Mouse (Mus musculus) lung, adult 2 months (tissue): ENCODE measurements around the gene Rpl23. TPM values are rescaled to one million over a fixed set of nuclear protein-coding genes. Genes with fewer than 3 reads are reported as not detected.

ENCODE experiments used
- DNase-seq: peaks from one replicate; pipeline ENCODE4 v3.0.0; 2022
- H3K4me1 ChIP-seq: fragments of 200-500 bp; 2 replicates; pipeline ENCODE4 v1.6.1; 2011; ENCODE audit warnings: low read length; ENCODE audit not compliant: control insufficient read depth, insufficient read depth
- H3K4me3 ChIP-seq: fragments of 200-500 bp; replicated peaks from 2 replicates; pipeline ENCODE3; 2011; ENCODE audit warnings: low read depth, mild to moderate bottlenecking, control low read depth, low read length; ENCODE audit errors: extremely low read depth
- CTCF ChIP-seq: fragments of 200-500 bp; IDR thresholded peaks from 2 replicates; pipeline ENCODE4 v1.5.1; 2011; ENCODE audit warnings: mild to moderate bottlenecking, low read length, control low read depth; ENCODE audit not compliant: insufficient read depth
- POLR2A ChIP-seq: fragments of 200-500 bp; IDR thresholded peaks from 2 replicates; pipeline ENCODE4 v1.6.1; 2011; ENCODE audit warnings: low read depth, mild to moderate bottlenecking, control low read depth, low read length, borderline replicate concordance; ENCODE audit errors: extremely low read depth
- WGBS: fragments of 180-500 bp; shearing (Covaris S2); methylation state at CpG from one replicate; pipeline ENCODE4 v1.1.7; 2018; 5-methylcytosine and 5-hydroxymethylcytosine counted together
- polyA plus RNA-seq: library from polyadenylated mRNA; depleted of rRNA; stranded (reverse); fragments of >200 nt; gene quantifications from 2 replicates; pipeline ENCODE4 v1.2.3, GENCODE M21; 2012

Gene Rpl23
- polyA plus RNA-seq, 1 experiment = 95.5 TPM

GRCm38 (mm10) chr11:97775808-97776496 is 6.3 kb downstream of the Rpl23 start, which contains the start of gene 1700001P01Rik:
TSS of gene 1700001P01Rik (minus strand) at chr11:97775918.
- no peak within 1 kb of the TSS for H3K4me3 ChIP-seq
- TF ChIP-seq CTCF (no peak), POLR2A (no peak)
- peaks cover 7% of the 10 kb centered on the region; the same call in 1 of the 2 replicates for H3K4me1 ChIP-seq
- WGBS = 47% methylated on average over 17 of the region's 17 CpGs
- no peak for DNase-seq

- TF ChIP-seq POLR2A = no peak
- TF ChIP-seq CTCF = no peak
- no peak for DNase-seq
- H3K4me3 ChIP-seq = no peak overlapping the region
- WGBS = 77% methylated on average over 13 of the region's 13 CpGs
- peaks cover under 1% of the 10 kb centered on the region; the same call in 1 of the 2 replicates for H3K4me1 ChIP-seq
Observed at GRCm38 (mm10) chr11:97775186-97775585, 7.1 kb downstream of the Rpl23 start.

GRCm38 (mm10) chr11:97771410-97771809 is 10.8 kb downstream of the Rpl23 start:
- WGBS = 72% methylated on average over 14 of the region's 14 CpGs
- H3K4me1 ChIP-seq = no peaks in the 10 kb centered on the region
- DNase-seq = no peak
- H3K4me3 ChIP-seq = no peak overlapping the region
- TF ChIP-seq POLR2A = no peak
- no peak for TF ChIP-seq CTCF

DNA sequence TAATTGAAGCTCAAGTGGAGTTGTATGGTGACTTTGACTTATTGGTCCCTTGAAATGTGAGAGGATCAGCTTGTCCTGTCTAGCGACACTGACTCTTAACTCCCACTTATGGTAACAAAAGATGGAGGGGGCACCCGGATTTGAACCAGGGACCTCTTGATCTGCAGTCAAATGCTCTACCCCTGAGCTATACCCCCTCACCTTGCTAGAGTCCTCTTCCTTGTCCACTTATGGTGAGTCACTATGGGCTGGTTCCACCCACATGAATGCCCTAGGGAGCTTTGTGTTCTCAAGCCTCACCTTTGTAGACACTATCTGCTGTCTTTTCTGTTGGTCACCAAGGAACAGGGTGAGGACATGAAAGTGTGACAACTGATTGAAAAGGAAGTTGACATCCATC is 12.5 kb downstream of the Rpl23 start:
- WGBS = 33% methylated on average over 2 of the region's 2 CpGs
- no peak overlapping the region for H3K4me3 ChIP-seq

GRCm38 (mm10) chr11:97766154-97766881 is 15.9 kb downstream of the Rpl23 start, which contains the start of gene Cwc25:
TSS of gene Cwc25 (minus strand) at chr11:97766556.
- TF ChIP-seq POLR2A (peak; percentile 98), CTCF (no peak)
- WGBS = under 1% methylated on average over 38 of the region's 38 CpGs
- peak; percentile 96 for DNase-seq
- peaks cover 6% of the 10 kb centered on the region for H3K4me1 ChIP-seq
- peak within 1 kb of the TSS; percentile 99 for H3K4me3 ChIP-seq

More for the DNA sequence above, 12.5 kb downstream of the Rpl23 start:
- TF ChIP-seq CTCF (no peak), POLR2A (no peak)
- no peak for DNase-seq
- H3K4me1 ChIP-seq = peaks cover 6% of the 10 kb centered on the region

DNA sequence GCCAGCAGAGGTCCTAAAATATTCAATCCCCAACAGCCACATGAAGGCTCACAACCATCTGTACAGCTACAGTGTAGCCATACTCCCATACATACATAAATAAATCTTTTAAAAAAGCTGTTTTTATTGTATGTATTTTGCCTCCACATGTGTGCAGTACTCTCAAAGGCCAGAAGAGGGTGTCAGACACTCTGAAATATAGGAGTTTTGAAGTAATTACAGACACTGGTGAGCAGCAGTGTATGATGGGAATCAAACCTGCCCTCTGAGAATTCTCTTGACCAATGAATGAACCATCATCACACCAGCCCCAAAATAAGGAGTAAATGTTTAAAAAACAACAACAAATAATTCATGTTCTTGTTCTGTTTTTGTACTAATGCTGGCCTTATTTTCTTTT is 20.6 kb downstream of the Rpl23 start:
- DNase-seq = no peak
- Histone ChIP-seq H3K4me3 (no peak overlapping the region), H3K4me1 (peaks cover 6% of the 10 kb centered on the region)
- TF ChIP-seq CTCF = no peak
- TF ChIP-seq POLR2A = no peak

DNA sequence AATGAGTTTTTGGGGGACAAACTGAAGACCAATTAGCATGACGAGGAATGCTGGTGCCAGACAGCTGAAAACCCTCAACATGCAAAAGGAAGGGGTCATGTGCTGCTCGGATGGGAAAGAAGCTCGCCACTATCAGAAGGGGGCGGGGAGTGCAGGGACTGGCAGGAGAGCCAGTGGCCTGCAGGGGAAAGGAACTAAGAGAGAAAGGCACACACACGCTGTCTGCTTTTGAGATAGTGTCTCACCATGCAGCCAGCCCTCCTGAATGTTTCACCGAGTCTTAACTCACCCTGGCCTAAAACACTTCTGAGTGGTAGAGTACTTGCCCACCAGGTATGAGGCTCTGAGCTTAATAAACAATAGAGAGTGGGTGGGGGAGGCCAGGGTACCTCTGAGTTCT is 23.3 kb downstream of the Rpl23 start:
- 76% methylated on average over 6 of the region's 6 CpGs for WGBS
- TF ChIP-seq CTCF (no peak), POLR2A (no peak)
- no peak overlapping the region for H3K4me3 ChIP-seq
- no peak for DNase-seq
- no peaks in the 10 kb centered on the region for H3K4me1 ChIP-seq

- 92% methylated on average over 1 of the region's 1 CpGs for WGBS
- Histone ChIP-seq H3K4me1 (no peaks in the 10 kb centered on the region), H3K4me3 (no peak overlapping the region)
- TF ChIP-seq CTCF (no peak), POLR2A (no peak)
- no peak for DNase-seq
Observed at GRCm38 (mm10) chr11:97758125-97758524, 24.1 kb downstream of the Rpl23 start.

DNA sequence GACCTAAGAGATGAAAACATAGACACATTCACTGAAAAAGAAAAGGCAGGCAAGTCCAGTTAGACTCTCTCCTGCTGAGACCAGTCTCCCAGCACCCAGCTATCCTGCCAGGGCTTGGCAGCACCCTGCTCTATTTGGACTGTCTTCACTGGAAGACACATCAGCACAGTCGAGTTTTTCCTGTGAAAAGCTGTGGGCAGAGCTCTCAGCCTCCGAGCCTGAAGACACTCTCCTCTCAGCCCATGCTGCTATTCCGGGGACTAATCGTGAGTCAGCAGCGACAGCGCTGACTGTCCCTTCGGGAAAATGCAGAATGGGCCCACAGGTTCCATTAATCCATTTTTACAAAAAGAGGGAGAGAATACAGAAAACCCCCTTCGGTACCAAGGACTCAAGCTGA is 29.0 kb downstream of the Rpl23 start:
- WGBS = 91% methylated on average over 8 of the region's 8 CpGs
- no peak overlapping the region for H3K4me3 ChIP-seq
- no peak for DNase-seq
- H3K4me1 ChIP-seq = no peaks in the 10 kb centered on the region
- TF ChIP-seq POLR2A = no peak
- TF ChIP-seq CTCF = no peak
